Mouse (Mus musculus): ENCODE measurements around the gene Rab11fip3.

- no peak for TF ChIP-seq POLR2A (IDR thresholded peaks at IDR 0.05; ENCODE audit: control insufficient read depth, extremely low read depth, insufficient read depth, low read length, poor library complexity)
- no peak for TF ChIP-seq CTCF (IDR thresholded peaks at IDR 0.05; ENCODE audit: borderline replicate concordance, control insufficient read depth, extremely low read depth, insufficient read depth, low read length, poor library complexity)
Observed at GRCm38 (mm10) chr17:26024674-26025073, 44.7 kb downstream of the Rab11fip3 start.
